Mouse (Mus musculus) limb, embryonic 12.5 days (tissue): Measurements from ENCODE around the gene Muc15. TPM values are rescaled to one million over a fixed set of nuclear protein-coding genes. Genes with fewer than 3 reads are reported as not detected.

Source experiments
- ATAC-seq: fragments of 200-750 bp; cut with Nextera tagmentation; 2 replicates; pipeline ENCODE4 v1.8.0; 2017; ENCODE audit warnings: low read depth, moderate TSS enrichment; ENCODE audit not compliant: insufficient number of reproducible peaks, insufficient read depth, low FRiP score, low TSS enrichment
- H3K27ac ChIP-seq: fragments of 300-500 bp; sonication (generic); 2 replicates; pipeline ENCODE4 v1.5.1; 2016; ENCODE audit warnings: mild to moderate bottlenecking, moderate library complexity
- H3K27me3 ChIP-seq: fragments of 300-500 bp; sonication (generic); 2 replicates; pipeline ENCODE4 v1.6.1; 2016; ENCODE audit warnings: mild to moderate bottlenecking, moderate library complexity
- H3K36me3 ChIP-seq: fragments of 300-500 bp; sonication (generic); 2 replicates; pipeline ENCODE4 v1.6.1; 2016; ENCODE audit warnings: mild to moderate bottlenecking, moderate library complexity
- H3K4me1 ChIP-seq: fragments of 300-500 bp; sonication (generic); replicated peaks from 2 replicates; pipeline ENCODE4 v1.6.1; 2016
- H3K4me2 ChIP-seq: fragments of 300-500 bp; sonication (generic); 2 replicates; pipeline ENCODE4 v1.6.1; 2016; ENCODE audit warnings: mild to moderate bottlenecking, moderate library complexity
- H3K4me3 ChIP-seq: fragments of 300-500 bp; sonication (generic); replicated peaks from 2 replicates; pipeline ENCODE4 v1.5.1; 2016; ENCODE audit warnings: mild to moderate bottlenecking
- H3K9ac ChIP-seq: fragments of 300-500 bp; sonication (generic); replicated peaks from 2 replicates; pipeline ENCODE4 v1.6.1; 2016; ENCODE audit warnings: mild to moderate bottlenecking, moderate library complexity
- H3K9me3 ChIP-seq: fragments of 300-500 bp; sonication (generic); 2 replicates; pipeline ENCODE4 v1.6.1; 2016; ENCODE audit warnings: mild to moderate bottlenecking, moderate library complexity
- WGBS: fragments of 180-500 bp; shearing (Covaris S2); methylation state at CpG from one replicate; pipeline ENCODE4 v1.1.7; 2016; 5-methylcytosine and 5-hydroxymethylcytosine counted together
- polyA plus RNA-seq: library from polyadenylated mRNA; unstranded; fragments of >200 nt; fragmentation: Nextera tagmentation; extraction: Ambion mirVana; gene quantifications from 2 replicates; pipeline ENCODE4 v1.2.1, GENCODE M21; 2016

Gene Muc15
- polyA plus RNA-seq, 1 experiment from 2014 or later: 0.30 TPM

GRCm38 (mm10) chr2:110787396-110787795, 66.3 kb downstream of the Muc15 start:
- Histone ChIP-seq H3K27me3 (no peaks in the 10 kb centered on the region), H3K4me2 (no peak overlapping the region), H3K4me1 (no peaks in the 10 kb centered on the region), H3K9me3 (no peaks in the 10 kb centered on the region), H3K27ac (no peak overlapping the region), H3K36me3 (no peaks in the 10 kb centered on the region), H3K9ac (no peak overlapping the region), H3K4me3 (no peak overlapping the region)
- no peak for ATAC-seq
- WGBS: 82% methylated on average over 3 of the region's 3 CpGs

Other genes with a start within 250 kb of the Muc15 start
- not detected in 2 replicates for gene Slc5a12, start 124.0 kb upstream of the Muc15 start, polyA plus RNA-seq
- gene Ano3, start 229.6 kb downstream of the Muc15 start, polyA plus RNA-seq: 0.21 and 0.23 TPM in 2 replicates